In genomic region chr17:32091364-32092240, GRCm38 (mm10) we compare ENCODE assay signal across 8 mouse cellular contexts. TPM values are rescaled to one million over a fixed set of nuclear protein-coding genes. Genes with fewer than 3 reads are reported as not detected.
DNase-seq lines count a peak whose midpoint lies in the region; ATAC-seq and TF ChIP-seq lines count a peak whose summit lies in the region.
"Not testable (repeated sequence)": the region's sequence is repeated elsewhere in the genome, so short reads cannot be mapped to it uniquely, and the experiment has no call there.

No protein-coding gene starts in this region.

- ATAC-seq in hindbrain, embryonic 11.5 days (ENCODE audit: low FRiP score), result peak; percentile 91
- peak; percentile 97 for ATAC-seq in lung, postnatal 0 days

- H3K4me2 ChIP-seq in hindbrain, embryonic 11.5 days (replicated peaks; ENCODE audit: low read depth, low read length), result peak overlapping the region; percentile 39
- H3K4me2 ChIP-seq in lung, postnatal 0 days (replicated peaks; ENCODE audit: low read depth, low read length), result peak overlapping the region; percentile 50

- 9% methylated on average over 13 of the region's 16 CpGs for WGBS in hindbrain, embryonic 11.5 days
- 8% methylated on average over 12 of the region's 16 CpGs for WGBS in lung, postnatal 0 days
- WGBS in thymus, adult 2 months, result 15% methylated on average over 16 of the region's 16 CpGs

- TF ChIP-seq POLR2A in MEL (IDR thresholded peaks at IDR 0.05; ENCODE audit: control insufficient read depth in 1 of 2, insufficient read depth in 1 of 2, low read depth in 1 of 2, low read length in 2 of 2, poor library complexity in 1 of 2), result peak in 1 of 2 experiments; percentile 25; a peak in 2 of 4 replicates
- peak; percentile 47; the same call in 1 of the 2 replicates for TF ChIP-seq POLR2A in thymus, adult 2 months (IDR thresholded peaks at IDR 0.05; ENCODE audit: control insufficient read depth, extremely low read depth, insufficient read depth, low read length, poor library complexity)

- H3K27ac ChIP-seq in MEL (ENCODE audit: control insufficient read depth, low read depth, low read length), result peak overlapping the region; percentile 72
- H3K27ac ChIP-seq in hindbrain, embryonic 11.5 days (ENCODE audit: low read depth, low read length), result 0 out of 2 replicates have a peak overlapping the region, but pooled peaks have one; percentile 10
- H3K27ac ChIP-seq in lung, postnatal 0 days (ENCODE audit: low read length), result peak overlapping the region; percentile 33; the same call in 1 of the 2 replicates
- H3K27ac ChIP-seq in thymus, adult 2 months (ENCODE audit: control insufficient read depth, insufficient read depth, low read length), result not testable (repeated sequence)

- peak; percentile 95 for DNase-seq in MEL (ENCODE audit: low read depth, low spot score)
- peak; percentile 26 for DNase-seq in cerebellum, adult 9-10 months
- peak; percentile 73 to 87 for DNase-seq in frontal cortex, adult 2 months (ENCODE audit: extremely low spot score in 1 of 2, low spot score in 1 of 2)
- DNase-seq in hindbrain, embryonic 11.5 days (ENCODE audit: low spot score), result peak; percentile 89
- DNase-seq in layer of hippocampus, postnatal 14 days (ENCODE audit: low spot score in 2 of 2), result peak; percentile 57 to 63
- peak; percentile 95 for DNase-seq in lung, postnatal 0 days (ENCODE audit: low spot score)
- DNase-seq in ovary, adult 18-20 months (ENCODE audit: low spot score), result peak; percentile 62
- peak; percentile 92 for DNase-seq in thymus, adult 2 months

- peaks cover 0 to 13% of the 10 kb centered on the region in 2 experiments; a peak in 1 of 4 replicates for H3K36me3 ChIP-seq in MEL (ENCODE audit: control insufficient read depth in 1 of 2, insufficient read depth in 2 of 2, low read length in 2 of 2)
- H3K36me3 ChIP-seq in hindbrain, embryonic 11.5 days (ENCODE audit: control insufficient read depth, insufficient read depth, low read length); lung, postnatal 0 days (ENCODE audit: insufficient read depth, low read length); thymus, adult 2 months (ENCODE audit: control insufficient read depth, insufficient read depth, low read length): not testable (repeated sequence)

- TF ChIP-seq RAD21 in MEL (IDR thresholded peaks at IDR 0.05; ENCODE audit: low read depth, low read length), result not testable (repeated sequence)

- H3K4me3 ChIP-seq in MEL (ENCODE audit: control insufficient read depth in 1 of 2, insufficient read depth in 1 of 2, low read depth in 2 of 2, low read length in 2 of 2), result peak overlapping the region; percentile 70 to 96
- H3K4me3 ChIP-seq in hindbrain, embryonic 11.5 days (ENCODE audit: low read depth, low read length), result peak overlapping the region; percentile 17
- peak overlapping the region; percentile 18 for H3K4me3 ChIP-seq in lung, postnatal 0 days (ENCODE audit: low read depth, low read length)
- H3K4me3 ChIP-seq in thymus, adult 2 months (ENCODE audit: control insufficient read depth, insufficient read depth, low read length), result peak overlapping the region; percentile 58

- not testable (repeated sequence) for TF ChIP-seq CTCF in MEL (IDR thresholded peaks at IDR 0.05 in 2 of 3, conservative IDR thresholded peaks at IDR 0.05 in 1 of 3; ENCODE audit: control insufficient read depth in 1 of 3, insufficient read depth in 1 of 3, low read depth in 2 of 3, low read length in 3 of 3, poor library complexity in 1 of 3, severe bottlenecking in 1 of 3); lung, postnatal 0 days (IDR thresholded peaks at IDR 0.05); thymus, adult 2 months (IDR thresholded peaks at IDR 0.05; ENCODE audit: borderline replicate concordance, control insufficient read depth, extremely low read depth, insufficient read depth, low read length, poor library complexity)

- H3K9me3 ChIP-seq in MEL (replicated peaks; ENCODE audit: insufficient read depth, low read length); hindbrain, embryonic 11.5 days (ENCODE audit: control insufficient read depth, low read length); lung, postnatal 0 days (ENCODE audit: low read length): not testable (repeated sequence)

- H3K27me3 ChIP-seq in MEL (ENCODE audit: control insufficient read depth in 1 of 2, insufficient read depth in 2 of 2, low read length in 2 of 2); hindbrain, embryonic 11.5 days (ENCODE audit: control insufficient read depth, insufficient read depth, low read length); lung, postnatal 0 days (replicated peaks; ENCODE audit: insufficient read depth, low read length); thymus, adult 2 months (ENCODE audit: control insufficient read depth, insufficient read depth, low read length): not testable (repeated sequence)

- H3K9ac ChIP-seq in MEL (ENCODE audit: control insufficient read depth, low read depth, low read length, poor library complexity, severe bottlenecking), result peak overlapping the region; percentile 70
- peak overlapping the region; percentile 38; the same call in 1 of the 2 replicates for H3K9ac ChIP-seq in hindbrain, embryonic 11.5 days (ENCODE audit: low read depth, low read length)
- H3K9ac ChIP-seq in lung, postnatal 0 days (replicated peaks; ENCODE audit: low read depth), result not testable (repeated sequence)

- H3K4me1 ChIP-seq in MEL (ENCODE audit: control insufficient read depth in 1 of 2, insufficient read depth in 2 of 2, low read length in 2 of 2), result peaks cover 1 to 17% of the 10 kb centered on the region in 2 experiments
- not testable (repeated sequence) for H3K4me1 ChIP-seq in hindbrain, embryonic 11.5 days (replicated peaks; ENCODE audit: control insufficient read depth, insufficient read depth, low read length); lung, postnatal 0 days (ENCODE audit: insufficient read depth, low read depth, low read length); thymus, adult 2 months (replicated peaks; ENCODE audit: control insufficient read depth, insufficient read depth, low read length)

- H3K79me2 ChIP-seq in MEL (ENCODE audit: control insufficient read depth, insufficient read depth, low read length, poor library complexity), result not testable (repeated sequence)

- not testable (repeated sequence) for TF ChIP-seq EP300 in MEL (IDR thresholded peaks at IDR 0.05; ENCODE audit: low read depth in 1 of 2, low read length in 2 of 2); lung, postnatal 0 days (IDR thresholded peaks at IDR 0.05)

TF ChIP-seq in MEL, 35 proteins besides CTCF, POLR2A, EP300 and RAD21:
- peak; percentile 7; the same call in 1 of the 2 replicates for TF ChIP-seq SIN3A (IDR thresholded peaks at IDR 0.05; ENCODE audit: low read length)
- peak; percentile 69; the same call in 1 of the 2 replicates for TF ChIP-seq ELF1 (IDR thresholded peaks at IDR 0.05; ENCODE audit: low read depth, low read length)
- peak; percentile 47; the same call in 1 of the 2 replicates for TF ChIP-seq ZMIZ1 (IDR thresholded peaks at IDR 0.05; ENCODE audit: low read depth, low read length)
- TF ChIP-seq NELFE (IDR thresholded peaks at IDR 0.05; ENCODE audit: low read depth, low read length), result peak; percentile 53
- TF ChIP-seq BHLHE40 (IDR thresholded peaks at IDR 0.05; ENCODE audit: borderline replicate concordance, low read depth, low read length), result peak; percentile 67
- peak; percentile 34; the same call in 1 of the 2 replicates for TF ChIP-seq HCFC1 (IDR thresholded peaks at IDR 0.05; ENCODE audit: low read depth, low read length)
TF ChIP-seq in MEL: peak in this region for 6; not testable (repeated sequence) for 29.

RNA-seq across cellular contexts. Expression of gene Hsf2bp, which starts 55.5 kb away (rescaled TPM):
- 0.04 TPM in 1 of 2 replicates, not detected in the other for total RNA-seq in MEL (2012; rRNA removed)
- under 1 TPM in 1 of 2 experiments, not detected in 1; 0.15 TPM for polyA plus RNA-seq in MEL (2012; ENCODE audit: insufficient read depth in 1 of 2, insufficient read length in 2 of 2, low read depth in 1 of 2, low replicate concordance in 2 of 2, missing spikeins in 1 of 2)
- 0.30 and 0.67 TPM in 2 replicates for polyA plus RNA-seq in frontal cortex, adult 2 months (2012; rRNA removed)
- polyA plus RNA-seq in hindbrain, embryonic 11.5 days (2014; fragmentation: Nextera tagmentation; extraction: Ambion mirVana), result 0.57 and 0.64 TPM in 2 replicates
- total RNA-seq in layer of hippocampus, postnatal 14 days (2021), result 1 to 10 TPM; 1.2 to 1.6 TPM
- 0.30 and 0.58 TPM in 2 replicates for polyA plus RNA-seq in lung, postnatal 0 days (2015; fragmentation: Nextera tagmentation; extraction: Ambion mirVana)
- 0.32 and 0.54 TPM in 2 replicates for polyA plus RNA-seq in thymus, adult 2 months (2012; rRNA removed)

RNA-seq across cellular contexts. Expression of gene Rrp1b, which starts 55.7 kb away (rescaled TPM):
- total RNA-seq in MEL (2012; rRNA removed), result 60.2 and 84.1 TPM in 2 replicates
- 10 to 100 TPM in 1 of 2 experiments, not detected in 1; 78.6 TPM for polyA plus RNA-seq in MEL (2012; ENCODE audit: insufficient read depth in 1 of 2, insufficient read length in 2 of 2, low read depth in 1 of 2, low replicate concordance in 2 of 2, missing spikeins in 1 of 2)
- 19.3 and 23.5 TPM in 2 replicates for polyA plus RNA-seq in frontal cortex, adult 2 months (2012; rRNA removed)
- polyA plus RNA-seq in hindbrain, embryonic 11.5 days (2014; fragmentation: Nextera tagmentation; extraction: Ambion mirVana), result 51.7 and 65.0 TPM in 2 replicates
- total RNA-seq in layer of hippocampus, postnatal 14 days (2021), result 10 to 100 TPM; 17.1 to 17.8 TPM
- 24.6 and 26.3 TPM in 2 replicates for polyA plus RNA-seq in lung, postnatal 0 days (2015; fragmentation: Nextera tagmentation; extraction: Ambion mirVana)
- polyA plus RNA-seq in thymus, adult 2 months (2012; rRNA removed), result 15.8 and 17.2 TPM in 2 replicates

Comparison
In these comparisons a context has a peak if more than half of its experiments do, and no peak if none do; other contexts are left out.
1. DNase-seq: peak in every context shown above with its lines; median percentile 95 in MEL; 95 in lung, postnatal 0 days; 92 in thymus, adult 2 months; 89 in hindbrain, embryonic 11.5 days; 80 in frontal cortex, adult 2 months; 62 in ovary, adult 18-20 months; 60 in layer of hippocampus, postnatal 14 days; 26 in cerebellum, adult 9-10 months.
2. H3K4me3 ChIP-seq: peak in every context shown above with its lines; median percentile 83 in MEL; 58 in thymus, adult 2 months; 18 in lung, postnatal 0 days; 17 in hindbrain, embryonic 11.5 days.